Mouse (Mus musculus): Measurements from ENCODE around the gene Zfp385a.

DNA sequence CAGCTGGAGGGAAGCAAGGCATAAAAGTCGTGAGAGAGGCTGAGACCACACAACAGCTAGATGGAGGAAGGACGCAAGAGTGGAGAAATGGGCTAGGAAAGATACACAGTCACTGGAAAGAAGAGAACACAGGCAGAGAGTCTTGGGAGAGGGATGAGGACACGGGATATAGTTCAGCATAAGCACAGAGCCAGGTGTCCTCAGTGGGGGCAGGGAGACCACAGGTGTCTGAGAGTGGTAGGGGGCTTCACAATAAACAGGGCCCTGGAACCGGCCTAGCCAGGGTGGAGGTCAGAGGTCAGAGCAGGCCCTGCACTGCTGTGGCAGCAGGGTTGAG, 1.1 kb downstream of the Zfp385a start:
- TF ChIP-seq CTCF (IDR thresholded peaks at IDR 0.05; ENCODE audit: borderline replicate concordance, insufficient read depth, low read length) (no peak), POLR2A (IDR thresholded peaks at IDR 0.05; ENCODE audit: low read depth, low read length) (no peak)

Measured in embryonic fibroblast, embryonic 13.5 days (primary cell).